Mouse (Mus musculus) v-Abl transformed pro-B cells (cell line): ENCODE measurements around the gene Mageb18.
"Not testable (repeated sequence)": the region's sequence is repeated elsewhere in the genome, so short reads cannot be mapped to it uniquely, and the experiment has no call there.

Source experiments
- in situ Hi-C, 2 experiments: fragments of 400-800 bp; cut with MboI; formaldehyde crosslinking; loops; one replicate each; pipeline ENCODE4 v1.15.1; 2025; ENCODE audit not compliant: unreplicated experiment in 2 of 2

Mageb18 gene

DNA sequence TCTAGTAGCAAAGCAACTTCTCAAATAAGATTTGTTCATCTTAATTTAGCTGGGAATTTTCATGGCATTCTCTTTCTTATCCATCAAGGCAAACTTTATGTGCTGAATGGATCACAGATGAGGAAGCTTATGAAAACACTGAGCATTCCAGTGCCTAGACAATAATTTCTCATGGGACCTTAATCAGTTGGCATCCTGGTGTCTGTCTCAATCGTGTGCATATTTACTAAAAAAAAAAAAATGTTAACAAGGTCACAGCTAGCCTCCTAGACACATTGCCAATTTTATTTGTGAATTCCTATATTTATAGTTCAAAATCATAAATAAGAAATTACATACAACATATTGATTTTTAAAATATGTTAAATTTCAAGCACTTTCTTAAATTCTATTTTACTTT lies at the start of gene Mageb18:
Gene Mageb18, minus strand, starts transcription at position 101 of the 400 bp plus-strand sequence.
- in situ Hi-C loops, result no loop called here

DNA sequence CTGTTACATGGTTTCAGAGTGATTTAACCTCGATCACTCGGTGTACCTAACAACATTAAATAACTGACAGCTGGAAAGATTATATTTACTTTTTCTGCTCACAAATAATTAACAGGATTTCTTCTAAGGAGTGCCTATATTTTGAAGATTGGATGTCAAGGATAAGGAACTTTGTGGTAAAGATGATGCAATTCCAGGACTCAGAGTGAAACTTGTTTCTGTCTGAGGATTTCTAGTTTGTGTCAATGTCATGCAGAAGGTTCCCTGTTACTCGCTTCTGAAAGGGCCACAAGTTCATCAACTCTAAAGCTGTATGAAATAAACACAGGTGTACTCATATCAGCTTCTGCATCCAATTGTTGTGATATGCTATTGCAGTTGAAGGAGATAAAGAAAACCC lies 13.4 kb upstream of the Mageb18 start:
- in situ Hi-C loops, result no loop called here

DNA sequence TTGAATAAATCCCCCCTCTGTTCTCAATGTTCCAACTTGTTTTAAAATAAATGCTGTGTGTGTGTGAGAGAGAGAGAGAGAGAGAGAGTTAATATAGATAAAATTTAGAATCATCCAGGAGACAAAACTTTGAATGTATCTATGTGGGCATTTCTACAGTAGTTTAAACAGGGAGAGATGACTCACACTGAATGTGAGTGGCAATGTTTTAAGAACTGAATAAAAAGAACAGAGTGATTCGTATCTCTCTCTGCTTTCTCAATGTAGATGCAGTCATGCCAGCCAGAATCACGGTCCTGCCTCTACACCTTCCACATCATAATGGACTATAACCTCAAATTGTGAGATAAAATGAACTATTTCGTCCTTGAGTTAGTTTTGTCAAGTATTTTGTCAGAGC lies 11.1 kb upstream of the Mageb18 start:
- in situ Hi-C loops, result no loop called here

GRCm38 (mm10) chrX:92597324-92597723 lies 2.0 kb downstream of the Mageb18 start:
- in situ Hi-C loops, result no loop called here

GRCm38 (mm10) chrX:92527826-92528225 lies 71.5 kb downstream of the Mageb18 start:
- in situ Hi-C loops, result no loop called here

GRCm38 (mm10) chrX:92498254-92498653 lies 101.1 kb downstream of the Mageb18 start:
- in situ Hi-C loops, result no loop called here

DNA sequence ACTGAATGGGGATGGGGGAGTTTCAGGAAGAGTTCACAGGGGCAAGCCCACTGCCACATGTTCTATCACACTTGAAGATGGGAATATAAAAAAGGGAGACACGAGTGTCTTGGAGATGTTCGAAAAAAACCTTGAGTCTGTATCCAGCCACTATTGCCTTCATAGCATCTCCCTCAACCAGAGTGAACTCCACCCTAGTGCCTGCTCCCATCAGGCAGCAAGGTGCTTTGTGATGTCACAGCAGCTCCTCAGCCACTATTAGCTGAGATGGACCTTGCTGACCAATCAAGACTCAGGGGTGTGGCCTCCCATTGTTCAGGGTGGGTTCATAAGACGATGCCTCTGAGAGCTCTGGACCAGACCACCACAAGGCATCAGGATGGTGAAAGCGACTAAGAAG lies 109.7 kb downstream of the Mageb18 start, which contains the start of gene Gm5941:
Gene Gm5941, plus strand, starts transcription at position 301 of the 400 bp plus-strand sequence.
- in situ Hi-C loops, result not testable (repeated sequence)

- in situ Hi-C loops, result no loop called here
Measured at GRCm38 (mm10) chrX:92464773-92465172, 134.6 kb downstream of the Mageb18 start.

GRCm38 (mm10) chrX:92460496-92460895 lies 138.9 kb downstream of the Mageb18 start:
- in situ Hi-C loops, result no loop called here

DNA sequence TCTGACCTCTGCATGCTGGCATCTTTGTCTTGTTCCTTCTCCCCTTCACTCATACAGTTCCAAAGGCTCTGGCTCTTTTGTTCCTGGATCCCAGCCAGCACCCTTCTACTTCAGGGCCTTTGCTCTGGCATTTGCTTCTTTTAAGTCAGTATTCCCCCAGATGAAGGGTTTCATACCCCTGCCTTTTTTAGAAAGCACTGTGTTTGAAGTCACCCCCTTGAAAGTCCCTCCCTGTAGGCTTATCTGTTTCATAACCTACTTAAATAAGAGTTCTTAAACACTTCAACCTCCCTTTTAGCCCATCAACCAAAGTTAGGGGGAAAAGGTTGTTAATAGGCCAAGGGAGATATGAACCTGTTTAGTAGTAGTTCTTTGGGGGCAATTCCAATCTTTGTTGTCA lies 212.0 kb downstream of the Mageb18 start:
- in situ Hi-C loops, result no loop called here

GRCm38 (mm10) chrX:92342924-92343323 lies 256.4 kb downstream of the Mageb18 start:
- in situ Hi-C loops, result no loop called here

DNA sequence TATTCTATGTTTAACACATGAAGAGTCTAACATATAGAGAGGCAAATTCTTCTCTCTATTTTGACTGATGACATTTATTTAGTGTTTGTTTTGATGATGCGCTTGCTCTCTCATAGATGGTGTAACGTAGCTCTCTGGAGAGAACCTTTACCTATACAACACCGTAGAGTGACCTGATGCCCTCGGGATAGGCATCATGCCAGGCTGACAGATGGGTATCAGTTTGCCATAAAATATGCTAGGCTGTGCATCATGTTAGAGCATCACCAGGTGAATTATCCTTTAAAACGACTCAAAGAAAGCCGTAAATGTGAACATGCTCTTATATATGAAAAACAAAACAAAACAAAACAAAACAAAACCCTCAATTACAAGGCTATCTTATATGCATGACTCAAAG lies 258.5 kb downstream of the Mageb18 start:
- in situ Hi-C loops, result no loop called here

DNA sequence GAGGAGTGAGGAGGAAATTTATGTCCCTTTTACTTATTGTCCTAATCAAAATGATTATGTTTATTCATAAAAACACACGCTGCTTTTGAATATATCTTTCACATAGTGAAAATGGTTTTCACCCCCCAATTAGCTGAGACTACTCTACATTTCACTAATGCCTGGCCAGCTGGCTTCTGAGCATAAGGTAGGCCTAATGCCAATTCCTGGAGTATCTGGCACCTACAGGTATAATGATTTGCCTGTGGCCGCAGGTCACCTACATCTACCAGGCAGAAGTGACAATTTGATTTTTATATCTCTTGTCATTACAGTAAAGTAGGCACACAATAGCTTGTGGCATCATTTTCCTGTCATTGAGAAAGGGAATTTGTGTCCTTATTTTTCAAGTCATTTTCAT lies 259.8 kb downstream of the Mageb18 start:
- in situ Hi-C loops, result no loop called here

DNA sequence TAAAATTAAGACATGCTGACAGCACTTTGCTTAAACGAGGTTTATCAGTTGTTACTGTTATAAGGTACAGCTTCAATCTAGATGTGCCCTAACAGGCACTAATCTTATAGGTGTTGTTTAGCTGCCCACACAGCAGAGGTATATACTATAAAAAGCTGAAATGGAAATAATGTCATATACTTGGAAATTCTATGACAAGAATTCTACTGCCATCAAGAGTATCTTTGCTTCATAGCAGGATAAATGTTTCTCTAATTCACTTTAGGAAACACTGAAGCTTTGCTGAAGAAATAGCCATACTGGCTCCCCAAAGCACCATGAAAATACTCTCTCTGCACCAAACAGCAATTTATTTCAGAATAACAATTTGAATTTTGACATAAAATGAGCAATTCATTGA lies 265.9 kb downstream of the Mageb18 start:
- in situ Hi-C loops, result no loop called here

GRCm38 (mm10) chrX:92323599-92323998 lies 275.8 kb downstream of the Mageb18 start:
- in situ Hi-C loops, result no loop called here

GRCm38 (mm10) chrX:92280619-92281018 lies 318.8 kb downstream of the Mageb18 start:
- in situ Hi-C loops, result no loop called here
